In the genomic region with DNA sequence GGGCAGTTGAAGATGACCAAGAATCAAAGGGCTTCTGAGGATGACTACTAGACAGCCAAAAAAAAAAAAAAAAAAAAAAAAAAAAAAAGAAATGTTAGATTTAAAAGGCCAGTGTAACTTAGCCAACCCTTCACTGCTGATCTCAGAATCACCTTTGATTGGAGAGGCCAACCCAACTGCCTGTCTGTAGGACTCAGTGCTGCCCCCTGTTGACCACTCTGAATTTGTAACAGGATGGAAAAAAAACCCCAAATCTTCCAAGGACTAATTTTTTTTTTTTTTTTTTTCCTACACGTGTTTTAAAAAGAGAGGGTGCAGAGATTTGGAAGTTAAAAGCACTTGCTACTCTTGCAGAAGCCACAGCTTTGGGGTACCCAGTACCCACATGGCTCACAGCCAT, we compare ENCODE assay signal across 23 mouse cellular contexts. TPM values are rescaled to one million over a fixed set of nuclear protein-coding genes. Genes with fewer than 3 reads are reported as not detected.
DNase-seq lines count a peak whose midpoint lies in the region; ATAC-seq and TF ChIP-seq lines count a peak whose summit lies in the region.
"Not testable (repeated sequence)": the region's sequence is repeated elsewhere in the genome, so short reads cannot be mapped to it uniquely, and the experiment has no call there.
"Had no signal": no experiment of that assay in that cellular context is flagged by ENCODE, and none has a peak within 500 bp of the region (broad histone marks: within the 10 kb centered on the region; RNA-seq: fewer than 3 reads in every experiment).

No protein-coding gene starts in this region.

- TF ChIP-seq CTCF in MEL (IDR thresholded peaks at IDR 0.05 in 2 of 3, conservative IDR thresholded peaks at IDR 0.05 in 1 of 3; ENCODE audit: control insufficient read depth in 1 of 3, insufficient read depth in 1 of 3, low read depth in 2 of 3, low read length in 3 of 3, poor library complexity in 1 of 3, severe bottlenecking in 1 of 3) = peak; percentile 29 to 38 (median 30); a peak in 5 of 6 replicates
- 0 out of 2 replicates have a peak, but pooled peaks have one; percentile 4 for TF ChIP-seq CTCF in forebrain, postnatal 0 days (IDR thresholded peaks at IDR 0.05; ENCODE audit: low read depth)
- 0 out of 2 replicates have a peak, but pooled peaks have one; percentile 19 for TF ChIP-seq CTCF in kidney, adult 2 months (conservative IDR thresholded peaks at IDR 0.05; ENCODE audit: insufficient read depth, insufficient read length, low read depth, low read length)
- peak; percentile 7; the same call in 1 of the 2 replicates for TF ChIP-seq CTCF in liver, adult 2 months (IDR thresholded peaks at IDR 0.05; ENCODE audit: low read depth, low read length)

- H3K27me3 ChIP-seq in MEL (ENCODE audit: control insufficient read depth in 1 of 2, insufficient read depth in 2 of 2, low read length in 2 of 2); forebrain, postnatal 0 days (ENCODE audit: insufficient read depth, low read length); kidney, adult 2 months (replicated peaks; ENCODE audit: control insufficient read depth, insufficient read depth, low read length); liver, adult 2 months (ENCODE audit: control insufficient read depth, insufficient read depth, low read length): not testable (repeated sequence)

- 68% methylated on average over 1 of the region's 1 CpGs for WGBS in forebrain, postnatal 0 days
- WGBS in kidney, adult 2 months = 65% methylated on average over 1 of the region's 1 CpGs
- WGBS in liver, adult 2 months = 62% methylated on average over 1 of the region's 1 CpGs

- not testable (repeated sequence) for H3K9me3 ChIP-seq in MEL (replicated peaks; ENCODE audit: insufficient read depth, low read length); forebrain, postnatal 0 days (ENCODE audit: low read length)

- not testable (repeated sequence) for TF ChIP-seq POLR2A in MEL (IDR thresholded peaks at IDR 0.05; ENCODE audit: control insufficient read depth in 1 of 2, insufficient read depth in 1 of 2, low read depth in 1 of 2, low read length in 2 of 2, poor library complexity in 1 of 2); kidney, adult 2 months (IDR thresholded peaks at IDR 0.05; ENCODE audit: low read depth, low read length); liver, adult 2 months (IDR thresholded peaks at IDR 0.05; ENCODE audit: extremely low read depth, insufficient read depth, low read length)

- TF ChIP-seq RAD21 in MEL (IDR thresholded peaks at IDR 0.05; ENCODE audit: low read depth, low read length) = not testable (repeated sequence)

- not testable (repeated sequence) for H3K79me2 ChIP-seq in MEL (ENCODE audit: control insufficient read depth, insufficient read depth, low read length, poor library complexity); liver, adult 2 months (ENCODE audit: control insufficient read depth, insufficient read depth, low read length)

- H3K4me2 ChIP-seq in forebrain, postnatal 0 days (ENCODE audit: low read depth) = not testable (repeated sequence)

- H3K4me1 ChIP-seq in MEL (ENCODE audit: control insufficient read depth in 1 of 2, insufficient read depth in 2 of 2, low read length in 2 of 2); forebrain, postnatal 0 days (ENCODE audit: insufficient read depth); kidney, adult 2 months (ENCODE audit: control insufficient read depth, insufficient read depth, low read length); liver, adult 2 months (ENCODE audit: control insufficient read depth, insufficient read depth, low read length): not testable (repeated sequence)

- not testable (repeated sequence) for TF ChIP-seq EP300 in MEL (IDR thresholded peaks at IDR 0.05; ENCODE audit: low read depth in 1 of 2, low read length in 2 of 2)

- DNase-seq in CD4-positive, CD25-positive, alpha-beta regulatory T cell, adult 2 months (ENCODE audit: low read depth, low spot score) = peak; percentile 34
- peak; percentile 18 for DNase-seq in MEL (ENCODE audit: low read depth, low spot score)
- DNase-seq in brain, adult 2 months (ENCODE audit: low read depth, low spot score) = peak; percentile 12
- not testable (repeated sequence) for DNase-seq in forebrain, postnatal 0 days; kidney, adult 2 months; liver, adult 2 months (ENCODE audit: extremely low read depth, low read depth, low spot score)
- DNase-seq in naive thymus-derived CD4-positive, alpha-beta T cell, adult 2 months (ENCODE audit: low read depth) = peak; percentile 2
- peak; percentile 20 for DNase-seq in thymus, postnatal 4 days

- H3K9ac ChIP-seq in MEL (ENCODE audit: control insufficient read depth, low read depth, low read length, poor library complexity, severe bottlenecking); forebrain, postnatal 0 days; liver, adult 2 months (ENCODE audit: low read depth, low read length): not testable (repeated sequence)

- H3K36me3 ChIP-seq in MEL (ENCODE audit: control insufficient read depth in 1 of 2, insufficient read depth in 2 of 2, low read length in 2 of 2); forebrain, postnatal 0 days (ENCODE audit: insufficient read depth); kidney, adult 2 months (ENCODE audit: control insufficient read depth, insufficient read depth, low read length); liver, adult 2 months (ENCODE audit: control insufficient read depth, insufficient read depth, low read length): not testable (repeated sequence)

- not testable (repeated sequence) for H3K27ac ChIP-seq in MEL (ENCODE audit: control insufficient read depth, low read depth, low read length); forebrain, postnatal 0 days (ENCODE audit: low read depth, low read length); kidney, adult 2 months (ENCODE audit: insufficient read depth, low read depth, low read length); liver, adult 2 months (replicated peaks; ENCODE audit: insufficient read depth, low read depth, low read length)

- not testable (repeated sequence) for H3K4me3 ChIP-seq in MEL (ENCODE audit: control insufficient read depth in 1 of 2, insufficient read depth in 1 of 2, low read depth in 2 of 2, low read length in 2 of 2); forebrain, postnatal 0 days (ENCODE audit: low read depth, low read length); kidney, adult 2 months (ENCODE audit: insufficient read depth, low read depth, low read length); liver, adult 2 months (ENCODE audit: insufficient read depth, low read depth, low read length)

- not testable (repeated sequence) for ATAC-seq in forebrain, postnatal 0 days

TF ChIP-seq in MEL, 35 proteins besides CTCF, POLR2A, EP300 and RAD21:
- peak; percentile 20; the same call in 1 of the 2 replicates for TF ChIP-seq SMC3 (IDR thresholded peaks at IDR 0.05; ENCODE audit: low read depth, low read length)
- TF ChIP-seq ZNF384 (IDR thresholded peaks at IDR 0.05; ENCODE audit: low read depth, low read length) = peak; percentile 26; the same call in 1 of the 2 replicates

RNA-seq across cellular contexts. Expression of a gene that starts 27.2 kb away (rescaled TPM):
- total RNA-seq in MEL (2012; rRNA removed) = 0.07 TPM in 1 of 2 replicates, not detected in the other
- under 1 TPM in 1 of 2 experiments, not detected in 1; 0.14 TPM for polyA plus RNA-seq in MEL (2012; ENCODE audit: insufficient read depth in 1 of 2, insufficient read length in 2 of 2, low read depth in 1 of 2, low replicate concordance in 2 of 2, missing spikeins in 1 of 2)
- not detected in 2 replicates for total RNA-seq in forebrain, postnatal 0 days (2014; rRNA removed)
- polyA plus RNA-seq in forebrain, postnatal 0 days (2015; fragmentation: Nextera tagmentation; extraction: Ambion mirVana) = not detected in 2 replicates
- 0.75 TPM in 1 of 2 replicates, not detected in the other for polyA plus RNA-seq in kidney, adult 2 months (2012; rRNA removed)
- total RNA-seq in liver, adult 2 months (2014; rRNA removed) = not detected in 2 replicates
- polyA plus RNA-seq in liver, adult 2 months (2012; rRNA removed) = not detected in 2 replicates
- total RNA-seq: left cerebral cortex, adult 18-20 months; megakaryocyte progenitor cell, adult 5-6 weeks; neutrophil, adult 5-6 weeks had no signal
- polyA plus RNA-seq: embryonic facial prominence, embryonic 12.5 days; forebrain, embryonic 13.5 days; G1E; heart, embryonic 10.5 days; kidney, embryonic 14.5 days; liver, embryonic 15.5 days; midbrain, embryonic 11.5 days had no signal

RNA-seq across cellular contexts. Expression of a gene that starts 29.8 kb away (rescaled TPM):
- not detected in 2 replicates for total RNA-seq in MEL (2012; rRNA removed)
- not detected for polyA plus RNA-seq in MEL (2012; ENCODE audit: insufficient read depth in 1 of 2, insufficient read length in 2 of 2, low read depth in 1 of 2, low replicate concordance in 2 of 2, missing spikeins in 1 of 2)
- 0.23 TPM in 1 of 2 replicates, not detected in the other for total RNA-seq in forebrain, postnatal 0 days (2014; rRNA removed)
- not detected in 2 replicates for polyA plus RNA-seq in forebrain, postnatal 0 days (2015; fragmentation: Nextera tagmentation; extraction: Ambion mirVana)
- 0.08 and 0.19 TPM in 2 replicates for polyA plus RNA-seq in kidney, adult 2 months (2012; rRNA removed)
- total RNA-seq in liver, adult 2 months (2014; rRNA removed) = 0.37 TPM in 1 of 2 replicates, not detected in the other
- not detected in 2 replicates for polyA plus RNA-seq in liver, adult 2 months (2012; rRNA removed)
- total RNA-seq: adrenal gland, postnatal 36 days; G1E; gastrocnemius, adult 8-10 months; megakaryocyte progenitor cell, adult 5-6 weeks; neutrophil, adult 5-6 weeks had no signal
- polyA plus RNA-seq: forebrain, embryonic 13.5 days; G1E; gonadal fat pad, adult 2 months; heart, embryonic 10.5 days; hindbrain, embryonic 14.5 days; kidney, embryonic 14.5 days; limb, embryonic 15.5 days; liver, embryonic 15.5 days; midbrain, embryonic 11.5 days had no signal
